Mouse (Mus musculus) midbrain, embryonic 10.5 days (tissue): ENCODE results near the gene Hoxd3. TPM values are rescaled to one million over a fixed set of nuclear protein-coding genes. Genes with fewer than 3 reads are reported as not detected.

Experiments used
- DNase-seq: peaks from one replicate; pipeline ENCODE4 v3.0.0-alpha.2; 2017; ENCODE audit warnings: low spot score
- H3K27ac ChIP-seq: fragments of 300-500 bp; sonication (generic); replicated peaks from 2 replicates; pipeline ENCODE4 v1.5.1; 2016; ENCODE audit warnings: mild to moderate bottlenecking
- H3K27me3 ChIP-seq: fragments of 300-500 bp; sonication (generic); 2 replicates; pipeline ENCODE4 v1.6.1; 2016; ENCODE audit warnings: low read depth, mild to moderate bottlenecking; ENCODE audit not compliant: poor library complexity, severe bottlenecking
- H3K36me3 ChIP-seq: fragments of 300-500 bp; sonication (generic); 2 replicates; pipeline ENCODE4 v1.6.1; 2016; ENCODE audit warnings: mild to moderate bottlenecking, moderate library complexity
- H3K4me1 ChIP-seq: fragments of 300-500 bp; sonication (generic); 2 replicates; pipeline ENCODE4 v1.6.1; 2016
- H3K4me3 ChIP-seq: fragments of 300-500 bp; sonication (generic); 2 replicates; pipeline ENCODE4 v1.5.1; 2016; ENCODE audit warnings: mild to moderate bottlenecking, moderate library complexity
- H3K9me3 ChIP-seq: fragments of 300-500 bp; sonication (generic); replicated peaks from 2 replicates; pipeline ENCODE4 v1.6.1; 2016; ENCODE audit warnings: mild to moderate bottlenecking
- WGBS: fragments of 180-500 bp; shearing (Covaris S2); methylation state at CpG from one replicate; pipeline ENCODE4 v1.1.7; 2016; 5-methylcytosine and 5-hydroxymethylcytosine counted together
- polyA plus RNA-seq: library from polyadenylated mRNA; unstranded; fragments of >200 nt; fragmentation: Nextera tagmentation; extraction: Ambion mirVana; gene quantifications from 2 replicates; pipeline ENCODE4 v1.2.1, GENCODE M21; 2016

The Hoxd3 gene
- polyA plus RNA-seq, 1 experiment from 2014 or later, result 0.06 TPM

DNA sequence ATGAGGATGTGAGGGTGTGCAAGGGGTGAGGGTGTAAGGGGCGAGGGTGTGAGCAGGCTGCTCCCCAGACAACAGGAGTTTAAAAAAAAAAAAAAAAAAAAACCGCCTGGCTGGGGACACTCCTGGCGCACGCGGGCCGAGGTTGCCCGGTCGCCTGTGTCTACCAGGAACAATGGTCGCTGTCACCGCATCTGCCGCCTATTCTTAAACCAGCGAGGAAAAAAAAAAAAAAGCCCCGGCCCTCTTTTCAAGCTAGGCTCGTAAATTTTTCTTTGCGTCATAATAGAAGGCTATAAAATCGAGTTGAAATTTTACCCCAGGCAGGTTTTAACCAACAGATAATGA lies 21.6 kb downstream of the Hoxd3 start:
- Histone ChIP-seq H3K4me1 (peaks cover 12% of the 10 kb centered on the region; the same call in 1 of the 2 replicates), H3K9me3 (no peaks in the 10 kb centered on the region), H3K4me3 (no peak overlapping the region), H3K27me3 (peaks cover 100% of the 10 kb centered on the region), H3K36me3 (no peaks in the 10 kb centered on the region), H3K27ac (no peak overlapping the region)
- 0% methylated on average over 16 of the region's 16 CpGs for WGBS
- peak; percentile 47 for DNase-seq

DNA sequence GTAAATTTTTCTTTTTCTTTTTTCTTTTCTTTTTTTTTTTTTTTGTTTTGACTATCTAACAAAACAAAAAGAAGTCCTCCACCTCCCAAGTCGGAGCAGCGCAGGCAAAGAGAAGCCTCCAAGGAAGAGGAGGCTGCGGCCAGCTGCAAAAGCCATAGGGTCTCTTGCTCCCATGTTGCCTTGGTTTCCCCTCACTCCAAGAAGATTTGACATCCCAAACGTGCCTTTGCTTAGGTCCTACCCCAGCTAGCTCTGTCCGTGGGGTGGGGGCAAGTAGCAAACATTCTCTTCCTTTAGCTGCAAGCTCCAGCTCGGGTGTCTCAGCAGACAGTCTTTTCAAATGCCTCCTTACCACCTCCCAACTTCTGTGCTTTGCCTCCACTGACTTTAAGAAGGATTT lies 22.0 kb downstream of the Hoxd3 start:
- no peak overlapping the region for H3K4me3 ChIP-seq
- H3K9me3 ChIP-seq, result no peaks in the 10 kb centered on the region
- no peaks in the 10 kb centered on the region for H3K36me3 ChIP-seq
- H3K27ac ChIP-seq, result no peak overlapping the region
- peak; percentile 55 for DNase-seq
- 0% methylated on average over 6 of the region's 6 CpGs for WGBS
- peaks cover 100% of the 10 kb centered on the region for H3K27me3 ChIP-seq
- peaks cover 12% of the 10 kb centered on the region; the same call in 1 of the 2 replicates for H3K4me1 ChIP-seq

DNA sequence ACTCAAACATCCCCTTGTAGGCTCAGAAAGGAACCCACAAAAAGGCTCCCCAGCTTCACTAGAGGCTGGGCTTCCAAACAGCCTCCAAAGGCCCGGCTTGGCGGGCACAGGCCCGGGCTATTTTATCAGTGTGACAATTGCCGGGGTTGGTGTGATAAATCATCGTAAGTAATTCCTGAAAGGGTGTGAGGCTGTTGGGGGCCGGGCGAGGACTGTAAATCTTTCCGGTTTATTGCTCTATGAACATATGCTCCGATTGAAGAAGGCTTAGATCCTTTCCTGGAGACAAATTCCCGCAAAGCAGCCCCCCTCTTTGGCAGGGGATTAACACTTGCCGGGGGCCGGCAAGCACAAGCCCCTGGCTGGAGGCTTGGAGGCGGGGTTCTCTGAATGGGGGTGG lies 22.7 kb downstream of the Hoxd3 start:
- no peaks in the 10 kb centered on the region for H3K36me3 ChIP-seq
- DNase-seq, result peak; percentile 52
- peaks cover 100% of the 10 kb centered on the region for H3K27me3 ChIP-seq
- H3K9me3 ChIP-seq, result no peaks in the 10 kb centered on the region
- H3K4me3 ChIP-seq, result no peak overlapping the region
- H3K4me1 ChIP-seq, result peaks cover 12% of the 10 kb centered on the region; the same call in 1 of the 2 replicates
- no peak overlapping the region for H3K27ac ChIP-seq
- under 1% methylated on average over 13 of the region's 13 CpGs for WGBS

DNA sequence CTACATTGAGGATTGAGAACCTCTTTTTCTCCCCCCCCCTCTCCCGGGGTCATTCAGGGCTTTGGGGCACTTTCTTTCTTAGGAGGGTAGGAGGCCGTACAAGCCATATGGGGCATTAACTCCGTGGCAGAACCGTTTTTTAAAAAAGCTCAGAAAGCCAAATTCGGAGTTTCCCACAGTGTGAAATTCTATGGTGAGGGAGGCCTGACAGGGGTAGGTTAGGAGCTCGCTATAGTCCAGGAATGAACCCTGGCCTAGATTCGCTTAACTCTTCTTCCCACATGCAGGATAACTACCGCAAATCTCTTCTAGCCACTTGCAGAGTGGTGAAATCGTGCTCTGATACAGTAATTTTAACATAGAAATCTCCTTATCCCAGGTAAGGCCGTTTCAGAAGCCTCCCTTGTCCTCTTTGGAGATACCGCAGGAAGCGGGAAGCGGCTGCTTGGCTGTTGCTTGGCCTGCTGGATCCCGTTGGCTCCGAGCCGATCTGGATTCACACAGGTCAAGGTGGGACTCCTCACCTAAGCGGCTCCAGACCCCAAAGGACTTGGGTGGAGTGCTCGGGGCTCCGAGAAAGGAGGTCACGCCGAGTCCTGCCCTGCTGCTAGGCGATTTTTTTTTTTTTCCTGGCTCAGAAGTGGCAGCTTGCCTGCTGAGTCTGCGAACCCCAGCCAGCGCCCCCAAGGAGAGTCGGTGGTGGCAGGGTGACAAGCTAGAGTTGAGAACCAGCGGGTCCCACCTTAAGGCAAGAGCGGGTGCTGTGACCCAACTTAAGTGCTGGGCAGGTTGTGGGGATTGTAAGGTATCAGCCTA lies 23.5 kb downstream of the Hoxd3 start:
- H3K36me3 ChIP-seq, result no peaks in the 10 kb centered on the region
- peaks cover 100% of the 10 kb centered on the region for H3K27me3 ChIP-seq
- no peak overlapping the region for H3K27ac ChIP-seq
- under 1% methylated on average over 27 of the region's 27 CpGs for WGBS
- DNase-seq, result peak; percentile 50
- H3K9me3 ChIP-seq, result no peaks in the 10 kb centered on the region
- H3K4me1 ChIP-seq, result peaks cover 13% of the 10 kb centered on the region; the same call in 1 of the 2 replicates
- H3K4me3 ChIP-seq, result no peak overlapping the region

DNA sequence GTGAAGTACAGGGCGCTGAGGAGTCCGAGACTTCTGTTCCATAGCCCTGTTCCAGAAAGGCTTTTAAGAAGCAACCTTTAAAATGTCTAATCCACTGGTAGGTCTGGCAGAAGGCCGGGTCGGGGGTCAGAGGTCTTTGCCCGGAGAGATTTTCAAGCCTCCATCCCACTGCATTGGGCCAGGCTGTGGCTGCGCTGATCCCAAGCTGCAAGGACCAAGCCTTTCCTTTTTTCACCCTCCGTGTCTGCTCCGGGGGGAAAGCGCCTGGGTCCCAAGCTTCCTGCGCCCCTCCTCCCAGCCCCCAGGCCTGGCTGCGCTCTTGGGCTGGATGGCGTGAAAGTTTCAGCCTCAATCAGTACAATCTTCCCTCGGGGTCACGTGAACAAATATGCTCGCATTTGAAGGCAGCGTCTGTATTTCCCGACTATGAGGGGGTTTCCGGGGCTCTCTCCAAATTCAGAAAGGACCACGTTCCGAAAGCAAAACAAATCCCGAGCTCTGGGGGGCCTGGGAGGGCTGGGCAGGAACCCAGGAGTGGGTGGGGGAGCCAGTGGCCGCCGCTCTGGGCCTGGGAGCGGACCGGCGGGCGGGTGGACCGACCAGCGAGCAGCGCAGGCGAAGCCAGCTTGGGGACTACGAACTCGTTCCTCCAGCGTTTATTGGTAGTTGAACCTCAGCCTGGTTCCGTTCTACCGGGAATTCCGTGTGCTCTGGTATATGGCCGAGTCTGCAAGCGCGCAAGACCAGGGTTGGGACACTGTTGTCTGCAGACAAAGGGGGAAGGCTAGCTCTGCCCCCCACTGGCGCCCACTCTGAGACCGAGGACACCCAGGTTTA lies 24.3 kb downstream of the Hoxd3 start:
- H3K36me3 ChIP-seq, result no peaks in the 10 kb centered on the region
- DNase-seq, result peak; percentile 63
- H3K9me3 ChIP-seq, result no peaks in the 10 kb centered on the region
- H3K27ac ChIP-seq, result no peak overlapping the region
- under 1% methylated on average over 42 of the region's 42 CpGs for WGBS
- peaks cover 100% of the 10 kb centered on the region for H3K27me3 ChIP-seq
- H3K4me1 ChIP-seq, result peaks cover 15% of the 10 kb centered on the region; the same call in 1 of the 2 replicates
- peak overlapping the region; percentile 25; the same call in 1 of the 2 replicates for H3K4me3 ChIP-seq

DNA sequence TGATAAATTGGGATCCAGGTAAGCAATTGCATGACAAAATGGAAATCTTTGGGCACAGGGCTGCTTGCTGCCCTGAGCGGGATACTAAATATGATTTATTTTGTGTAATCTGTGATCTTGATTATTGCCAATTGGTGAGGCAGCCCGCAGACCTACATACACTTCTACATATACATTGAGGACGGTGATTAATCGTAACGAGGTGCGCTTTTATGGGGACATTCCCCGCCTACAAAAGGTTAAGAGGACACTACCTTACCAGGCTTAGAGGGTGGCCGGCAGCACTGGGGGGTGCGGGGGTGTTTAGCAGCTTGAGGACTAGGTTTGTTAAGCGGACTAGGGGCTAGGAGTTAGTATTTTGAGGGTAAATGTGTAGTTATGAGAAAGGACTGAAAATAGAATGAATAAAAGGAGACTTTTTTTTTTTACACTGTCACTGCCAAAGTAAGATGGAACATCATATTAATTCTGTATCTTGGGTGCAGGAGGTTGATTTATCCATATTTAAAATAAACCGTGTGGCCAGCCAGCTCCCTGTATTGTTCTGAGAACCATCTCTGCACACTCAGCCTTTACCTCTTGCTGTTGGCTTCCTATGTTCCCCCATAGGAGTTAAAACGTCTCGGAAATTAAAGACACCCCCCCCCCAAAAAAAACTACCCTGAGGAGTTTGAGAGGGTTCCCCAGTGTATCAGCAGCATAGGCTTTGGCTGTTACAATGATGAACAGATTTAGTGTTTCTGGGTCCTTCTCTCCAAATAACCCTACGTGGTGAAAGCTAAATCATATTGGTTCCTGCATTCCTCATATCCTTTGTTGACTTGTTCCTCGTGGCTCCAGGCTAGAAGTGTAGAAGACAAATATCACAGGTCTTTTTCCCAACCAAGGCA lies 25.2 kb downstream of the Hoxd3 start:
- WGBS, result 3% methylated on average over 15 of the region's 15 CpGs
- Histone ChIP-seq H3K27me3 (peaks cover 100% of the 10 kb centered on the region), H3K9me3 (no peaks in the 10 kb centered on the region), H3K36me3 (no peaks in the 10 kb centered on the region), H3K4me1 (peaks cover 15% of the 10 kb centered on the region; the same call in 1 of the 2 replicates), H3K27ac (no peak overlapping the region), H3K4me3 (no peak overlapping the region)
- peak; percentile 48 for DNase-seq

DNA sequence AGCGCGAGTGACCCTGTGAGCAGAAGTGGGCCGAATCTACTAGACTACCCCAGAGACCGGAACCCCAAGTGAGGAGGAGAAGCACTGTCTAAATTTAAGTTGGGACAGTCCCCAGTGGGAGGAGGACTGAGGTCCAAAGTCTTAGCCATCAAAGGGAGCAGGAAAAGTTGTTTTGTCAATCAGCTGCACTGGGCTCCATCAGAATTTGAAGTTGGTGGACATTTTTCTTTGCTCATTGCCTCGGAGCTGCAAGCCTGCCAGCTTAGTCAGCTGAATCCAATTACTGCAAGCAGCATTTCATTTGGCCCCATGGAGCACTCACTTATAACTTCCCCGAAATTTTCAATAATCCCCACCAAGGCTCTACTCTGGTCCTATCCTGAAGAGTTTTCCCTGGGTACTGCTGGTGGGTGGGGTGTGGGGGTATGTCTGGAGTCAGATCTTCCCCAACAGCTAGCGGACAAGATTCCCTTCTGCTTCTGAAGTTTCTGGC lies 25.9 kb downstream of the Hoxd3 start:
- Histone ChIP-seq H3K36me3 (no peaks in the 10 kb centered on the region), H3K27ac (no peak overlapping the region), H3K4me3 (no peak overlapping the region)

DNA sequence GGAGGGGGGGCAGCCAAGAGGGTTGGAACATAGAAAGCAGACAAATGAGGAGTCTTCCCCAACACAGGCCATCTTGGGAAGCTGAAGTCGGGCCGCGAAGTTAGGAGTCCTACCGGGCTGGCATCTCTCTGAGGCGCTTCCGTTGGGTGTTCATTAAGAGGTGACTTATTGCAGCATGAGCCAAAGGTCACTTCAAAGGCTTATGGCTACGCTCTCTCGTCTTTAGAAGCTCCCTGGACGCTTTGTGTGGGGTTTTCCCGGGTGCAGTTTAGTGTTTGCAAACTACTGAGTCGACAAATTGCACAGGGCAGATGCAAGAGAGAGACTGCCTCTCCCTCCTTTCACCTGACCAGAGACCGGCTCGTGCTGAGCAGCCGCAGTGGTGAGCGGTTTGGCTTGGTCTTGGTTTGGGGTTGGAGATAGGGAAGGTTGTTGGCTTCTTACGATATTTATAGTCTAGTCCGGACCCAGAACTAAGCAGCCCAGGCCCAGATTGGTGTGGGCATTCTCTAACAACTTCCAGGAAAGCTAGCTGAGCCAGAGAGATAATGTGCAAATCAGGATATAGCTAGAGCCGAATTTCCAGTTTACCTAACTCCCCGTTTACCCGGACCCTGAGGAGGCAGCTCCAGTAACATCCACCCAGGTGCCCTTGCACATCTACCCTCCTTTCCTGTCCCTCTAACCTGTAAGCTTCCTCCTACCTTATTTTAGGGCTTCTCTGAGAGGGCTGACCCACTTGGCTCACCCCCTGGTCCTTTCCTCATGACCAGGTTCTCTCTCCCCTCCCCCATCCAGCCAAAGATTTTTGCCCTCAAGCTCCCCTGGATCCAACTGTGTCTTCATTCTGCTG lies 27.1 kb downstream of the Hoxd3 start:
- no peak overlapping the region for H3K4me3 ChIP-seq

More for the DNA sequence above, 25.9 kb downstream of the Hoxd3 start:
- H3K4me1 ChIP-seq, result peaks cover 15% of the 10 kb centered on the region; the same call in 1 of the 2 replicates
- WGBS, result 3% methylated on average over 7 of the region's 7 CpGs
- no peaks in the 10 kb centered on the region for H3K9me3 ChIP-seq
- peak; percentile 50 for DNase-seq
- H3K27me3 ChIP-seq, result peaks cover 100% of the 10 kb centered on the region

DNA sequence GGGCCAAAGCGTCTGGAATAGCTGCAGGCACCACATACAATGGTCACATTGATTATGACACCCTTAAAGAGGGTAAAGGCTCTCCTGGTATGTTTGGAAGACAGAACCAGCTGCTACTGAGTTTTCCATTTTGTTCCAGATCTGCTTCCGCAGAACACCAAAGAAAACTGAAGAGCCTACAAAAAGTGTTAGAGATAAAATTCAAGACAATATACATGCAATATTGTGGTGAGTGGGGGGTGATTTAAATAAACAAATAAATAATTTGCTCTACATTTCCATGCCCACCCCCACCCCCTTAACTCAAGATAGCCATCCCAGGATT lies 27.7 kb downstream of the Hoxd3 start:
- H3K36me3 ChIP-seq, result no peaks in the 10 kb centered on the region
- H3K27me3 ChIP-seq, result peaks cover 100% of the 10 kb centered on the region
- H3K27ac ChIP-seq, result no peak overlapping the region
- no peaks in the 10 kb centered on the region for H3K9me3 ChIP-seq
- H3K4me3 ChIP-seq, result no peak overlapping the region
- WGBS, result 3% methylated on average over 2 of the region's 2 CpGs
- no peak for DNase-seq
- H3K4me1 ChIP-seq, result peaks cover 10% of the 10 kb centered on the region; the same call in 1 of the 2 replicates

More for the DNA sequence above, 27.1 kb downstream of the Hoxd3 start:
- Histone ChIP-seq H3K9me3 (no peaks in the 10 kb centered on the region), H3K36me3 (no peaks in the 10 kb centered on the region), H3K27ac (no peak overlapping the region), H3K4me1 (peaks cover 10% of the 10 kb centered on the region; the same call in 1 of the 2 replicates), H3K27me3 (peaks cover 100% of the 10 kb centered on the region)
- WGBS, result under 1% methylated on average over 20 of the region's 20 CpGs
- DNase-seq, result peak; percentile 40

DNA sequence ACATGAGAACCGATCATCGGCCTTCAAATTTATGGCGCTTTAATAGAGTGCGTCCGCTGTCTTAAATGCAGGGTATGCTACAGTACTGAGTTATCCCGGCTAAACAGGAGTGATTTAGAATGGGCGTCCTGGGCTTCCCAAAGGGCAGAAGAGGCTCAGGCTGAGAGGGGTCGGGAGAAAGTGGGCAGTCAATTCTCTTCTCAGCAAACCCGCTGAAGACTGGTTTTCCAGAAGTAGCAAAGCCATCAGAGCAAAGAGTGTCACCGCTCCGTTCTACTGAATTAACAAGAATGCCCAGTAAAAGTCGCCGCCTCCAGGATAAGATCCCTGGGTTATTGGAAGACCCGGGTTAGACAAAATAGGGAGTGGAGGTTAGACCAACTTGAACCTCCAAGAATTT lies 28.1 kb downstream of the Hoxd3 start:
- no peaks in the 10 kb centered on the region for H3K36me3 ChIP-seq
- DNase-seq, result no peak
- H3K27ac ChIP-seq, result no peak overlapping the region
- peaks cover 10% of the 10 kb centered on the region; the same call in 1 of the 2 replicates for H3K4me1 ChIP-seq
- H3K4me3 ChIP-seq, result no peak overlapping the region
- H3K9me3 ChIP-seq, result no peaks in the 10 kb centered on the region
- 2% methylated on average over 14 of the region's 14 CpGs for WGBS
- peaks cover 100% of the 10 kb centered on the region for H3K27me3 ChIP-seq

DNA sequence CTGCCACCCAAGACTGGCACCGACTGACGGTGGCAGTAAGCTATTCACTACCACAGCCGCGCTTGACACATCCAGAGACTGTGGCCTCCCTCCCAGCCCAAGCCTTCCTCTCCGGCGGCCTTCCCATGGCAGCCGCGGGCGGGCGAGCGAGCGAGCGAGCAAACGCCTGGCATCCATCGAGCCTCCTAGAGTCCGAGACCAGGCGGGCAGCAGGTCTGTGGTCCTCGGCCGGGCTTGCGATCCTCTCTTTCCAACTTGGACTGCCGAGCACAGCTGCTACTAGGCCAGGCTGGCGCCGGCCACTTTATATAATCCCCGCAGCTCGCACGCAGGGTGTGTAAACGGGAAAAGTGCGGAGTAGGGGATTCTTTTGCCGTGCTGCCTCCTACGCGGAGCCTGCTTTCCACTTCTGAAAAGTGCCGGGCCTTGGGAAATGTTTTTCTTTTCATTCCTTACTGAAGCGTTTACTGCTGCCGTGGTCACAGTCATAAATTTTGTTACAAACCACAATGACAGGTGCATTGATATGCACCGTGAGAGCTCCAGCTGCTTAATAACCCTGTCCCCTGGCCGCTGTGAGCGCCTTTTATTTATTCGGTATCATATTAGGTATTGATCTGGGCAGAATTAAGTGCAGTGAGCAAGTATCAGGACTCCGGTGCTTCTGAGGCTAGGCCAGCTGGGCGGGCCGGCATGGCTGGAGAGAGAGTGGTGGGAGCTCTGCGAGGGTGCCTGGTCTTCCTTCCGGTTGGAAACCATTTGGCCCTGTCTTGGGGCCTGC lies 28.8 kb downstream of the Hoxd3 start:
- 1% methylated on average over 43 of the region's 43 CpGs for WGBS
- Histone ChIP-seq H3K4me3 (no peak overlapping the region), H3K36me3 (no peaks in the 10 kb centered on the region), H3K4me1 (peaks cover 10% of the 10 kb centered on the region; the same call in 1 of the 2 replicates), H3K9me3 (no peaks in the 10 kb centered on the region), H3K27ac (no peak overlapping the region), H3K27me3 (peaks cover 100% of the 10 kb centered on the region)
- peak; percentile 64 for DNase-seq
